Mouse (Mus musculus): ENCODE data around the gene Rbm19. TPM values are rescaled to one million over a fixed set of nuclear protein-coding genes. Genes with fewer than 3 reads are reported as not detected.

Gene Rbm19
- polyA plus RNA-seq, 1 experiment = 21.3 TPM

DNA sequence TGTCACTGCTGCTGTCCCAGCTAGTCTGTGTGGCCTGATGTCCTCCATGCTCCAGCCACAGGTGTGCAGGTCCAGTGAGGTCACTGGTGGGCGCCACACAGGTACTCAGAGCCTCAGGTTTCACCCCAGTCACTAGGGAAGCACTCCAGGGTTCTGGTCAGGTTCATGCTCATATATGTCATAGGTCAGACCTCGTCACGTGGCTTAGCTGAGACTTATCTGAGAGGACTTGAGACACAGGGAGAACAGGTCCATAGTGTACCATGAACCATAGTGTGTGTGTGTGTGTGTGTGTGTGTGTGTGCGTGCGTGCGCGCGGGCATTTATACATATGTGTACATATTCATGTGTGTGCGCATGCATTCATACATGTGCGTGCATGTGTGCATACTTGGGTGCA is 46.4 kb downstream of the Rbm19 start:
- TF ChIP-seq POLR2A (IDR thresholded peaks at IDR 0.05; ENCODE audit: borderline replicate concordance, control insufficient read depth, low read depth, low read length) (no peak), CTCF (IDR thresholded peaks at IDR 0.05; ENCODE audit: control insufficient read depth, insufficient read depth, low read length) (no peak)
- 90% methylated on average over 10 of the region's 10 CpGs for WGBS
- peaks cover 4% of the 10 kb centered on the region for H3K4me1 ChIP-seq (ENCODE audit: control insufficient read depth, insufficient read depth, low read length)
- H3K4me3 ChIP-seq (replicated peaks; ENCODE audit: control insufficient read depth, low read depth, low read length) = no peak overlapping the region
- H3K27ac ChIP-seq (ENCODE audit: control insufficient read depth, insufficient read depth, low read depth, low read length, poor library complexity) = no peak overlapping the region; the same call in 1 of the 2 replicates

DNA sequence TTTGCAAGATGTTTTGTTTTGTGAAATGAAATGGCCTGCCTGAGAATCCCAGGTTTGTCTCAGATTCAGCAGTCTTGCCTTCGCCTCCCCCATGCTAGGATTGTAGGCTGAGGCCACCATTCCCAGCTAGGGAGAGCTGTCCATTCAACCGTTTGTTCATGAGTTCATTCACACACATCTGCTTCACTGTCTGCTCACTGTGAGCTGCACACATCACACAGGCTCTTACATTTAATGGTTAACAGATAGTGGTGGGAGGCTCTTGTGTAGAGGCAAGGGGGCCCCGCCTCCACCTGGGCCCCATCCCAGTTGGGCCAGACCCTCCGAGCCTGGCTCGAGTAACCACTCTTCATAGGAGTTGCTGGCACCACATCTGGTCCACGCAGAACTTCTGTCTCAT is 47.2 kb downstream of the Rbm19 start:
- H3K4me1 ChIP-seq (ENCODE audit: control insufficient read depth, insufficient read depth, low read length) = peaks cover 5% of the 10 kb centered on the region
- TF ChIP-seq CTCF (IDR thresholded peaks at IDR 0.05; ENCODE audit: control insufficient read depth, insufficient read depth, low read length) (no peak), POLR2A (IDR thresholded peaks at IDR 0.05; ENCODE audit: borderline replicate concordance, control insufficient read depth, low read depth, low read length) (no peak)
- H3K4me3 ChIP-seq (replicated peaks; ENCODE audit: control insufficient read depth, low read depth, low read length) = no peak overlapping the region
- H3K27ac ChIP-seq (ENCODE audit: control insufficient read depth, insufficient read depth, low read depth, low read length, poor library complexity) = no peak overlapping the region
- WGBS = 87% methylated on average over 6 of the region's 6 CpGs

DNA sequence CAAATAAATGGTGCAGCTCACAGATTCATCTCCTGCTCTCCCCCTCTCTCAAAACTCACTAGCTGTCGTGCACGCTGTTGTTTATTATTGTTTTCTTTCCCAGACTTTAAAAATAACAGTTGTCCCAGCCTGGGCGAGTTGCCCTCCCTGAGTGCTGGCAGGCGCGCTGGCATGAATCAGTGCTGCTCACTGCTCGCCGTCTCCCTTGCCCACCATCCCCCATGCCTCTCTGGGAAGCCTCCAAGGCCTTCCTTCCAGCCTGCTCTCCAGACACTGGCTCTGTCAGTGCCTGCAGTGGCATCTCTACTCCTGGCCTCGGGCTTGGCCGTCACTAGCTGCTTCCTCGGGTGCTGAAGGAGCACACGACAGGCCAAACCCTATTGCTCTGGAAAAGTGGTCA is 48.2 kb downstream of the Rbm19 start:
- peaks cover 5% of the 10 kb centered on the region for H3K4me1 ChIP-seq (ENCODE audit: control insufficient read depth, insufficient read depth, low read length)
- no peak overlapping the region for H3K4me3 ChIP-seq (replicated peaks; ENCODE audit: control insufficient read depth, low read depth, low read length)
- H3K27ac ChIP-seq (ENCODE audit: control insufficient read depth, insufficient read depth, low read depth, low read length, poor library complexity) = no peak overlapping the region
- no peak for TF ChIP-seq CTCF (IDR thresholded peaks at IDR 0.05; ENCODE audit: control insufficient read depth, insufficient read depth, low read length)
- TF ChIP-seq POLR2A (IDR thresholded peaks at IDR 0.05; ENCODE audit: borderline replicate concordance, control insufficient read depth, low read depth, low read length) = no peak
- 87% methylated on average over 11 of the region's 11 CpGs for WGBS

DNA sequence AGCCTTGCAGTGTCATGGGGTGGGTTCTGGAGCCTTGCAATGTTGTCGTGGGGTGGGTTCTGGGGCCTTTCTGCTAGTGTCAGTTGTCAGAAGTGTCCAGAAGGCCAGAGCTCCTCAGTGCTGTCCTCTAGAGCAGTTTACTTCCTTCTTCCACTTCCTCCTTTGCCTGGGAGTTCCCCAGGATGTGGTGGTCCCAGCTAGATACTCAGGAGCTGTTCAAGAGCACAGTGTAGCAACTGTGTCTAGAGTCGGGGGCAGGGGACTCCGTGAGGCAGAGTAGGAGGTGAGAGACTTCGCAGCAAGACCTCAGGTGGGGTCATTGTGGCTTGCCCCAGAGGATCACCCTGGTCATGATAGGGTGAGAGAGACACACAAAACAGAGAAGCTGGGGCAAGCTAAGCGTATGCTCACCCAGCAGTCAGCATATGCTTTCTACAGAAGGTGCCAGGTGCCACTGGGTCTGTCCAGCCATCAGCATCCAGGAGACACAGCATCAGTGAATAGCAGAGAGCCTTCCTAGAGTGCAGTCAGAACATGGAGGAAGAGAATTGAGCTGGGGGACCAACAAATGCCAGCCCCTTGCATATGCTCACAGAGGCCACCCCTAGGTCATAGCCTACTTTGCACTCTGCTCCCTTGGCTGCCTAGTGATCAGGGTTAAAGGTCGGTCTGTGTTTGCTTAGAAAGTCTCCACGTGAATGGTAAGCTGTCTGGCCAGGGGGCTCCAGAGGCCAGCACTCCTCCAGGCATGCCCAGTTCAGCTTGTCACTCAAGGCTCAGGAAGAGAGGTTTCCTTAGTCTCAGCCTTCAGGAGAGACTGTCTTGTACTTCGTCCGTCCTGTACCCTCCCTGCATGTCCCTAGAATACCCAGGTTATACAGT is 49.0 kb downstream of the Rbm19 start:
- WGBS = 57% methylated on average over 9 of the region's 9 CpGs
- peaks cover 5% of the 10 kb centered on the region for H3K4me1 ChIP-seq (ENCODE audit: control insufficient read depth, insufficient read depth, low read length)
- no peak overlapping the region for H3K27ac ChIP-seq (ENCODE audit: control insufficient read depth, insufficient read depth, low read depth, low read length, poor library complexity)
- TF ChIP-seq POLR2A (IDR thresholded peaks at IDR 0.05; ENCODE audit: borderline replicate concordance, control insufficient read depth, low read depth, low read length) (no peak), CTCF (IDR thresholded peaks at IDR 0.05; ENCODE audit: control insufficient read depth, insufficient read depth, low read length) (no peak)
- no peak overlapping the region for H3K4me3 ChIP-seq (replicated peaks; ENCODE audit: control insufficient read depth, low read depth, low read length)

DNA sequence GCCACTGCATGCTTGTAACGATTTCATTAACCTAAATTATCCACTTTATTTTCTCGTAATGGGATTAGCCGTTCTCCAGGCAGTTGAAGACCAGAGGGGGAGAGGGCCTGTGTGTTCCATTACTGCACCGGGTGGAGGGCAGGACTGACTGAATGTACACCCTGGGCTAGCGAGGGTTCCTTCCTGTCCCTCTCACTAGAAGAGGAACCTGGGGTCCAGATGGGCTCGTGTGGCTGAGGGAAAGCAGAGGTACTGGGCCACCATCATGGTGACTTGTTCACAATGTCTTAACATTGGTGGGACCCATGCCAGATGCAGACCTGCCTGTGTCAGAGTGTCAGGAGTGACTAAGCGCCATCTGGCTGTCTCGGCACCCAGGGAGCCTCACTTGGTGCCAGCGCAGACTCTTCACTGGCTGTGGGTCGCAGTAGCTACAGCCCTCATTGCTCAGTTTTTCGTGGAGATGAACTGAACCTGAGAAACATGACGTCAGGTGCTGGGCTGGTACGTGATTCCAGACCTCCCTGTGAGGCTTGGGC is 51.6 kb downstream of the Rbm19 start:
- 58% methylated on average over 13 of the region's 13 CpGs for WGBS
- no peak for TF ChIP-seq CTCF (IDR thresholded peaks at IDR 0.05; ENCODE audit: control insufficient read depth, insufficient read depth, low read length)
- H3K4me1 ChIP-seq (ENCODE audit: control insufficient read depth, insufficient read depth, low read length) = peaks cover 5% of the 10 kb centered on the region
- H3K4me3 ChIP-seq (replicated peaks; ENCODE audit: control insufficient read depth, low read depth, low read length) = no peak overlapping the region
- no peak overlapping the region for H3K27ac ChIP-seq (ENCODE audit: control insufficient read depth, insufficient read depth, low read depth, low read length, poor library complexity)

DNA sequence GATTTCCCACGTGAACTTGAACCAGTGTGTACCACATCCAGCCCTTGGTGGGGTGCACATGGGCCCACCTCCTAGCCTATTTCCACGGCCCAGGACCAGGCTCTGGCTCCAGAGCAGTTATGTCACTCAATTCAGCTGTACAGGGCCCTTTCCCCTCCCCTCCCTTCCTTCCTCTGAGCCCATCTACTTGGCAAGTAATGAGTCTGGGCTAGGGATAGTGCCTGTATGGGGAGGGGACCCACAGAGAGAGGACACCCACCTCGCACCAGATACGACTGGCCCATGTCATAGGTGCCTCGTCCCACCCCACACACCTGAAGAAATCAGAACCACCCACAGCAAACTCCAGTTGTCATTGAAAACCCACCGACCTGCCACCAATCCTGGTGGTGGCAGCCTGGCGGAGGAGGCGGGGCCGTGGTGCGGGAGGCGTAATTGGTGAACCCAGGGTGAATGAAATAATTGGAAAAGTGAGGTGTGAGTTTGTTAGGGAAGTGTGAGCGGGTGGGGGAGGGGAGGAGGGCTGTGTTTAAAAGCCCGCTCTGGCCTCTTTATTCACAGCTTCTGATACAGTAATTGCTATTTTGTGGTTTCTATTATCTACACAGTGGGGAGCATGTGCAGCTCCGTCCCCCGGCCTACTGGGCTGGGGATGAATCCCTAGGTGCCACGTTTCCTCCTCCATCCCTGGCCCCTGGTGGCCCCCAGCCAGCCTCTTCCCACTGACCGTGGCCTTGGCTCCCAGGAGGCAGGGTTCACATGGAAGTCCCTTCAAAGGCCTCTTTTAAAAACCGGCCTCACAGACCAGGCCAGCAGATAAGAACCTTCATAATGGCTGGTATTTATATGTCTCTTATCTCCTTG is 55.8 kb downstream of the Rbm19 start:
- Histone ChIP-seq H3K27ac (ENCODE audit: control insufficient read depth, insufficient read depth, low read depth, low read length, poor library complexity) (no peak overlapping the region), H3K4me1 (ENCODE audit: control insufficient read depth, insufficient read depth, low read length) (peaks cover 1% of the 10 kb centered on the region; the same call in 1 of the 2 replicates), H3K4me3 (replicated peaks; ENCODE audit: control insufficient read depth, low read depth, low read length) (no peak overlapping the region)
- WGBS = 73% methylated on average over 18 of the region's 18 CpGs
- TF ChIP-seq CTCF (IDR thresholded peaks at IDR 0.05; ENCODE audit: control insufficient read depth, insufficient read depth, low read length) (no peak), POLR2A (IDR thresholded peaks at IDR 0.05; ENCODE audit: borderline replicate concordance, control insufficient read depth, low read depth, low read length) (no peak)

DNA sequence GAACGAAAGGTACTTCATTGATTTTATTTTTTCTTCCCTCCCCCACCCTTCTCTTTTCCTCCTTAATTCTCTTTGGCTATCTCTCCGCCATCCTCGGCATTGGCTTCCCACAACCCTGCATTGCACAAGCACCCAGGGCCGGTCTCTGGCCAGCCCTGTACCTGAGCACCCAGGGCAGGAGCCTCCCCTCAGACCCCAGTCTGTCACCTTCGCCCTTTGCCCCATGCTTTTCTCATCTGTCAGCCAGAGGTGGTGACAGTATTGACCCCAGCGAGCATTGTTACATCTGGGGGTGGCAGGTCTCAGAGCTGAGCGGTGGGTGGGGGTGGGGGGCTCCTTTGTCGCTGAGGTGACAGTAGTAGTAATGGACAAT is 56.5 kb downstream of the Rbm19 start:
- no peak for TF ChIP-seq POLR2A (IDR thresholded peaks at IDR 0.05; ENCODE audit: borderline replicate concordance, control insufficient read depth, low read depth, low read length)
- no peak for TF ChIP-seq CTCF (IDR thresholded peaks at IDR 0.05; ENCODE audit: control insufficient read depth, insufficient read depth, low read length)
- H3K27ac ChIP-seq (ENCODE audit: control insufficient read depth, insufficient read depth, low read depth, low read length, poor library complexity) = no peak overlapping the region
- 79% methylated on average over 8 of the region's 8 CpGs for WGBS
- peaks cover 1% of the 10 kb centered on the region; the same call in 1 of the 2 replicates for H3K4me1 ChIP-seq (ENCODE audit: control insufficient read depth, insufficient read depth, low read length)
- H3K4me3 ChIP-seq (replicated peaks; ENCODE audit: control insufficient read depth, low read depth, low read length) = no peak overlapping the region

DNA sequence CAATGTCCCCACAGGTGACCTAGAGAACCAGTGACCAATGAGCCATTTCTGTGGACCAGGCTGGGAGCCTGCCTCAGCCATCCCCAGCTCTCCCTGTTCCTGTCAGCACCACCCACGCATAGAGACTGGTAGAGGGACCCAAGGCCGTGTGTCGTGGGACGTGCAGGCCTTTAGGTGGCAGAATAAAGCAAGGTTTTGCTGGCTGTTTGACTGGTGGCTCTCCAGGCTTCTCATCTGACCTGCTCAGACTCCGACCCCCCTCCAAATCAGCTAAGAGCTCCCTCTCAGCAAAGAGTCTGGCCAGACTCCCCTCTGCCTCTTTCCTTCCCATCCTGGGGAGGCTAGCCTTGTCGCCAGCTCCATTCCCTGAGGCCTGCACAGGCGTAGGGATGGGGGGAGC is 58.1 kb downstream of the Rbm19 start:
- WGBS = 80% methylated on average over 7 of the region's 7 CpGs
- no peak overlapping the region for H3K4me3 ChIP-seq (replicated peaks; ENCODE audit: control insufficient read depth, low read depth, low read length)
- H3K4me1 ChIP-seq (ENCODE audit: control insufficient read depth, insufficient read depth, low read length) = no peaks in the 10 kb centered on the region
- TF ChIP-seq CTCF (IDR thresholded peaks at IDR 0.05; ENCODE audit: control insufficient read depth, insufficient read depth, low read length) (no peak), POLR2A (IDR thresholded peaks at IDR 0.05; ENCODE audit: borderline replicate concordance, control insufficient read depth, low read depth, low read length) (no peak)
- H3K27ac ChIP-seq (ENCODE audit: control insufficient read depth, insufficient read depth, low read depth, low read length, poor library complexity) = no peak overlapping the region

Measured in bone marrow, adult 2 months (tissue).